Mouse (Mus musculus): Measurements from ENCODE around the gene Fam198a. TPM values are rescaled to one million over a fixed set of nuclear protein-coding genes. Genes with fewer than 3 reads are reported as not detected.
"Not testable (repeated sequence)": the region's sequence is repeated elsewhere in the genome, so short reads cannot be mapped to it uniquely, and the experiment has no call there.

Gene Fam198a
- polyA plus RNA-seq, 1 experiment from 2014 or later = 0.72 TPM

DNA sequence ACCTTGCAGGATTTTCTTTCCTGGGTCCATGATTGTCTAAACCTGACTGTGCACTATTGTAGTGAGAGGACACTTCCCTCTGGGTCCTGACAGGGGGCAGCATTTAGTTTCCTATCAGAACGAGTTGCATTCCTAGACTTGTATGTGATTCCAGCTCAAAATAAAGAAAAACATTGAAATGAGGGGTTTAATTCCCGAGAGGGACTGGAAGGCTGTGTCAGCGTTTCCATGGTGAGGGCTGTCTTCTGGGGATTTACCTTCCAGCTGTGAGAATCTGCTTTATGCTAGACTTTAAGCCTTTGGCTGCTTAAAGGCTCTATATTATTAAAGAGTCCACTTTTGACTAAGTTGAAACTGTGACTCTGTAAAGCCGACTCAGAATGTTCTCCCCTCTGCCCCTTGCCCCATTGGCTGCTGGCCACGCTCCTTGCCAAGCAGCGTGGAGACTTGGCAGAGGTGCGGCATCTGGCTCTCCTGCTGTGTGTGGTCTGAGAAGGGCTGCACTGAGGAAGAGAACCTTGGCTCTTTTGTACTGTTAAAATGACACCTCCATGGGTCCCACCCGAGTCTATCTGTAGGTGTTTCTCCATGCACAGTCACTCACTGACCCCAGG lies 68.1 kb downstream of the Fam198a start:
- no peak for DNase-seq (ENCODE audit: low spot score)
- H3K27me3 ChIP-seq (ENCODE audit: insufficient read depth, poor library complexity, severe bottlenecking) = no peaks in the 10 kb centered on the region
- 0 out of 2 replicates have a peak overlapping the region, but pooled peaks have one; percentile 52 for H3K27ac ChIP-seq
- H3K4me3 ChIP-seq = no peak overlapping the region
- 28% methylated on average over 8 of the region's 8 CpGs for WGBS
- H3K36me3 ChIP-seq = no peaks in the 10 kb centered on the region
- H3K4me1 ChIP-seq = peaks cover 27% of the 10 kb centered on the region
- no peaks in the 10 kb centered on the region for H3K9me3 ChIP-seq

GRCm38 (mm10) chr9:122020321-122020720 lies 69.5 kb downstream of the Fam198a start:
- Histone ChIP-seq H3K27ac (0 out of 2 replicates have a peak overlapping the region, but pooled peaks have one; percentile 16), H3K4me1 (peaks cover 31% of the 10 kb centered on the region), H3K4me3 (no peak overlapping the region), H3K9me3 (no peaks in the 10 kb centered on the region), H3K36me3 (no peaks in the 10 kb centered on the region), H3K27me3 (ENCODE audit: insufficient read depth, poor library complexity, severe bottlenecking) (no peaks in the 10 kb centered on the region)
- 69% methylated on average over 4 of the region's 4 CpGs for WGBS
- no peak for DNase-seq (ENCODE audit: low spot score)

GRCm38 (mm10) chr9:122021171-122021570 lies 70.4 kb downstream of the Fam198a start:
- peaks cover 38% of the 10 kb centered on the region for H3K4me1 ChIP-seq
- 88% methylated on average over 4 of the region's 4 CpGs for WGBS
- not testable (repeated sequence) for DNase-seq (ENCODE audit: low spot score); H3K9me3 ChIP-seq; H3K27ac ChIP-seq; H3K27me3 ChIP-seq (ENCODE audit: insufficient read depth, poor library complexity, severe bottlenecking); H3K4me3 ChIP-seq; H3K36me3 ChIP-seq

GRCm38 (mm10) chr9:122021581-122021980 lies 70.8 kb downstream of the Fam198a start:
- Histone ChIP-seq H3K9me3 (no peaks in the 10 kb centered on the region), H3K27ac (no peak overlapping the region; the same call in 1 of the 2 replicates), H3K4me3 (no peak overlapping the region), H3K27me3 (ENCODE audit: insufficient read depth, poor library complexity, severe bottlenecking) (no peaks in the 10 kb centered on the region), H3K4me1 (peaks cover 42% of the 10 kb centered on the region), H3K36me3 (no peaks in the 10 kb centered on the region)
- 92% methylated on average over 5 of the region's 5 CpGs for WGBS
- DNase-seq (ENCODE audit: low spot score) = no peak

GRCm38 (mm10) chr9:122022776-122023175 lies 72.0 kb downstream of the Fam198a start:
- no peaks in the 10 kb centered on the region for H3K36me3 ChIP-seq
- no peaks in the 10 kb centered on the region for H3K27me3 ChIP-seq (ENCODE audit: insufficient read depth, poor library complexity, severe bottlenecking)
- DNase-seq (ENCODE audit: low spot score) = no peak
- 46% methylated on average over 9 of the region's 9 CpGs for WGBS
- H3K27ac ChIP-seq = no peak overlapping the region
- no peak overlapping the region for H3K4me3 ChIP-seq
- H3K9me3 ChIP-seq = no peaks in the 10 kb centered on the region
- H3K4me1 ChIP-seq = peaks cover 54% of the 10 kb centered on the region

DNA sequence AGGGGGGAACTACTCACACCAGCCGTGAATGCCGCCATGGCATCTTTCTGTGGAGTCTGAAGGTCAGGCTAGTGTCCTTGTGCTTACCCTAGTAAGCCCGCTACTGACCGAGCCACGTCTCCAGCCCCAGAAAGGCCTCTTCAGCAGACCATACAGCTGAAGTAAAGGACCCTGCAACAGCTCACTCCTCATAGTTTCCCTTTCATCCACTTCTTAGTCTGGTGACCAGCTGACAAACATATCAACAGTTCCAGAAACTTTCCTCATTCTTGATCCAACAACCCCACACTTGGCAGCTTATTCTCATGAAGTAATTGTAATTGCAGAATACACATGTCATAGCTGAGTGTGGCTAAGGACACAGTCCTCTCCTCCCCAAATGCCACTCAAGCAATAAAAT lies 73.1 kb downstream of the Fam198a start:
- H3K4me1 ChIP-seq = peaks cover 63% of the 10 kb centered on the region
- WGBS = 67% methylated on average over 5 of the region's 5 CpGs

DNA sequence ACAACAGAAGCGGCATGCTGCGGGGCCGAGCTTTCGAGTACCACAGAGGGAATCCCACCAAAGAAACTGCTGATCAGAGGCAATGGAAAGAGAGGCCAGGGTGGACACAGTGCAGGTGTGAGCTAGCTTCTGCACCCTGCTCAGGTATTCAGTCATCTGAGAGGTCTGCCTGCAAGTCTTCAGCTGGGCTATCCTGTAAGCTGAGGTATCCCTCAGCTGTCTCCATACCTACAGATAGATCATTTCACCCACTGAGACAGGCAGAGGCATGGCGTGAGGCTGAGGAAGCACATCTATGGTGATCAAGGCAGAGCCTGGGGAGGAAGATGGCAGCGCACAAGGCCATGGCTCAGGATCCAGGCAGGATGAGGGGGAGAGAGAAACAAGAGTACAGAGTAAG lies 73.6 kb downstream of the Fam198a start:
- H3K36me3 ChIP-seq = no peaks in the 10 kb centered on the region
- peak overlapping the region; percentile 73; the same call in 1 of the 2 replicates for H3K27ac ChIP-seq
- no peaks in the 10 kb centered on the region for H3K27me3 ChIP-seq (ENCODE audit: insufficient read depth, poor library complexity, severe bottlenecking)
- H3K4me1 ChIP-seq = peaks cover 58% of the 10 kb centered on the region
- no peak overlapping the region for H3K4me3 ChIP-seq
- H3K9me3 ChIP-seq = no peaks in the 10 kb centered on the region
- no peak for DNase-seq (ENCODE audit: low spot score)
- WGBS = 89% methylated on average over 6 of the region's 6 CpGs

More for the DNA sequence above, 73.1 kb downstream of the Fam198a start:
- Histone ChIP-seq H3K27me3 (ENCODE audit: insufficient read depth, poor library complexity, severe bottlenecking) (no peaks in the 10 kb centered on the region), H3K27ac (peak overlapping the region; percentile 73; the same call in 1 of the 2 replicates), H3K4me3 (no peak overlapping the region), H3K36me3 (no peaks in the 10 kb centered on the region), H3K9me3 (no peaks in the 10 kb centered on the region)
- DNase-seq (ENCODE audit: low spot score) = no peak

- H3K27ac ChIP-seq = peak overlapping the region; percentile 69
- no peak overlapping the region for H3K4me3 ChIP-seq
- H3K9me3 ChIP-seq = no peaks in the 10 kb centered on the region
- WGBS = 66% methylated on average over 7 of the region's 7 CpGs
- DNase-seq (ENCODE audit: low spot score) = no peak
- H3K27me3 ChIP-seq (ENCODE audit: insufficient read depth, poor library complexity, severe bottlenecking) = no peaks in the 10 kb centered on the region
- peaks cover 56% of the 10 kb centered on the region for H3K4me1 ChIP-seq
- no peaks in the 10 kb centered on the region for H3K36me3 ChIP-seq
These were observed 75.2 kb downstream of the Fam198a start for GRCm38 (mm10) chr9:122025855-122026590.

DNA sequence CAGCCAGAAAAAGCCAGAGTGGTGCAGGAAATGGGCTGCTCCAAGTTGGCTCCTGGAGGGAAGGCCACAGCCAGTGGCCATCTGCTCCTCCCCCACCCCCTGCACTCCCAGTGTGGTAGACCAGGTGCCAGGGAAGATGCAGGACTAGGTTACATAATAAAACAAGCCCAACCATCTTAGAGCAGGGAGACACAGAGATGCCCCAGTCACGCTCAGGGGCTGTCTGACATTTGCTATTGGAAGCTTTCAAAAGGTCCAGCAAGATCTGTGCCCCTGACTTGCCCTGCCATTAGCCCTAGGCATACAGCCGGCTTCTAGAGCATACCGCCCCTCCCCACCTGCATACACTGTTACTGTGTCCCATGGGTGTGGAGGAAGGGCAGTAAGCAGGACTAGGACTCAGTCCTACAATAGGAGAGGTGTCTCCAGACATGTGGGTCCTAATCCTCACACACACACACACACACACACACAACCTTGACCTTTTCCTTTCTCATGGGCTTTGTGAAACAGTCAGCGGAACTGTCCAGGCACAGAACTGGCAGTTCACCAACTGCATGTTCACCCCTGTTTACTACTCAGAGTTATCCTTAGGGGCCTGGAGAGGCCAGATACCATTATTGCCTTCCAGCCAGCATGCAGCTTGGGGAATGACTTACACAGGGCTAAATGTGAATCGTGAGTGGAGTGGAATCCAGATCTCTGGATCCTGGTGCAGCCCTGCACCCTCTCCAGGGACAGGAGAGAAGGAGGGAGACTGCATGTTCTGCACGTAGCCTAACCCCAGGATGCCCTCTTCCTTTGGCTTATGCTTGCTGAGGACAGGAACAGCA lies 76.5 kb downstream of the Fam198a start:
- peaks cover 56% of the 10 kb centered on the region for H3K4me1 ChIP-seq
- H3K4me3 ChIP-seq = no peak overlapping the region
- peak overlapping the region; percentile 56 for H3K27ac ChIP-seq
- no peak for DNase-seq (ENCODE audit: low spot score)
- no peaks in the 10 kb centered on the region for H3K36me3 ChIP-seq
- WGBS = 67% methylated on average over 6 of the region's 6 CpGs
- no peaks in the 10 kb centered on the region for H3K27me3 ChIP-seq (ENCODE audit: insufficient read depth, poor library complexity, severe bottlenecking)
- no peaks in the 10 kb centered on the region for H3K9me3 ChIP-seq

DNA sequence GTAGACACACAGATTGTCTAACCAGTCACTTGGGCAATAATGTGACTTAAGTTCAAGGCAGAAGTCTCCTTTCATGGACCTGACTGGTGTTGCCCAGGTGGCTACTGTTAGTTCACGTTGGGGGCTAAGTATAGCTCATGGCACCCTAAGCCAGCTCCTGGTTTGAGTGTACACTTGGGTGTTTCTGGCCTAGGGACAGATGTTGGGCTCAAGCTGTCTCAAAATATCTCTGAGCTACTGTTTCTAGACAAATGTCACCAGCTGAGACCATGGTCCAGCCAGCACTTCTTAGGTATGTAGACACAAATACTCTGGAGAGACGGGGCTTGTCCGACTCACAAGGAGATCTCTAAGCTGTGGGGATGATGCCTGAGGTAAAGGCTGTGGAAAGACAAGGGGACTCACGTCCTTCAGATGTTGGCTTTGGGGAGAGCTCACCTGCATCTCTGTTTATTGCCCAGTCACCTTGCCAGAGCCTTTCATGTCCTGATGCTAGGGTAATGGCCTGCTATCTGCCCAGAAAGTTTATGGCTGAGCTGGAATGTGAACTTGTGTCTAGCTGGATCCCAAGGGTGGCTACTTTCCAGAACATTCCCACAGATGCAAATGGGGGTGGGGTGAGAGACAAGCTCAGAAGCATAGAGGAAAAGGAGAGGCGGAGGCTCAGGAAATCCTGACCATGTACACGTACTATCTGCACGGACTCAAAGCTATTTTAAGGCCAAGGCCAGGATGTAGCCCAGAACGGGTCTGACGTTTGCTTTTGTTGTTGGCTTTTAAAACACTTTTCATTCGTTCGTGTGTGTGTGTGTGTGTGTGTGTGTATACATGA lies 77.3 kb downstream of the Fam198a start:
- WGBS = 53% methylated on average over 11 of the region's 11 CpGs
- H3K27me3 ChIP-seq (ENCODE audit: insufficient read depth, poor library complexity, severe bottlenecking) = no peaks in the 10 kb centered on the region
- H3K27ac ChIP-seq = peak overlapping the region; percentile 56; the same call in 1 of the 2 replicates
- H3K36me3 ChIP-seq = no peaks in the 10 kb centered on the region
- H3K9me3 ChIP-seq = no peaks in the 10 kb centered on the region
- no peak overlapping the region for H3K4me3 ChIP-seq
- H3K4me1 ChIP-seq = peaks cover 47% of the 10 kb centered on the region
- no peak for DNase-seq (ENCODE audit: low spot score)

GRCm38 (mm10) chr9:122029765-122030164 lies 79.0 kb downstream of the Fam198a start:
- Histone ChIP-seq H3K36me3 (no peaks in the 10 kb centered on the region), H3K4me1 (peaks cover 47% of the 10 kb centered on the region), H3K4me3 (no peak overlapping the region), H3K27ac (no peak overlapping the region), H3K27me3 (ENCODE audit: insufficient read depth, poor library complexity, severe bottlenecking) (no peaks in the 10 kb centered on the region), H3K9me3 (no peaks in the 10 kb centered on the region)
- WGBS = 82% methylated on average over 7 of the region's 7 CpGs
- DNase-seq (ENCODE audit: low spot score) = no peak

Data from heart, embryonic 10.5 days (tissue).